Mouse (Mus musculus) cortical plate, adult 2 months (tissue): ENCODE results near the gene Ptges.
"Not testable (repeated sequence)": the region's sequence is repeated elsewhere in the genome, so short reads cannot be mapped to it uniquely, and the experiment has no call there.

Experiments
- CTCF ChIP-seq: fragments of 200-500 bp; IDR thresholded peaks from 2 replicates; pipeline ENCODE4 v1.5.1; 2011; ENCODE audit warnings: mild to moderate bottlenecking, control low read depth, low read length; ENCODE audit not compliant: insufficient read depth; ENCODE audit errors: extremely low read depth
- POLR2A ChIP-seq: fragments of 200-500 bp; IDR thresholded peaks from 2 replicates; pipeline ENCODE4 v1.6.1; 2011; ENCODE audit warnings: mild to moderate bottlenecking, low read length, control low read depth; ENCODE audit not compliant: insufficient read depth; ENCODE audit errors: extremely low read depth

DNA sequence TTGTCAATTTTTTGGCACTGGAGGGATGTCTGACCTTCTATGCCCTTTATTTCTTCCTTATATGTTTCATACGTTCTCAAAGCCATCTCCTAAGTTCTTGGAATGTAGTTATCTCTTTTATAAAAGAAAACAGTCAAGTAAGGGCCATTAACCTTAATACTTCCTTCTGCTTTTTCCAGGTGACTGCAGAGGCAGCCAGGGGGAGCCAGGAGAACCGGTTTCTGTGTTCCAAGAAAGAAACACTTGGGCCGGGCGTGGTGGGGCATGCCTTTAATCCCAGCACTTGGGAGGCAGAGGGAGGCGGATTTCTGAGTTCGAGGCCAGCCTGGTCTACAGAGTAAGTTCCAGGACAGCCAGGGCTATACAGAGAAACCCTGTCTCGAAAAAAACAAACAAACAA lies 12.5 kb upstream of the Ptges start:
- not testable (repeated sequence) for TF ChIP-seq POLR2A, CTCF
